ENCODE assay signal across 29 mouse cellular contexts in genomic region chr1:34978156-34978555, GRCm38 (mm10).
"Had no signal": no experiment of that assay in that cellular context is flagged by ENCODE, and none has a peak within 500 bp of the region (broad histone marks: within the 10 kb centered on the region; RNA-seq: fewer than 3 reads in every experiment).

No protein-coding gene starts in this region.

- H3K27me3 ChIP-seq: heart, embryonic 12.5 days; heart, embryonic 13.5 days; heart, embryonic 15.5 days; hindbrain, embryonic 12.5 days; hindbrain, embryonic 13.5 days; hindbrain, embryonic 15.5 days; intestine, embryonic 15.5 days; kidney, embryonic 15.5 days had no signal

- H3K9me3 ChIP-seq: heart, embryonic 15.5 days; hindbrain, embryonic 15.5 days; intestine, embryonic 15.5 days; kidney, embryonic 15.5 days had no signal

- DNase-seq: heart, postnatal 10 days; heart, postnatal 14 days; heart, postnatal 36 days; kidney, adult 11 months; kidney, adult 18-20 months; kidney, adult 2 months; kidney, adult 8-10 months; kidney, adult 9 months; kidney, postnatal 10 days; kidney, postnatal 14 days; kidney, postnatal 25 days; kidney, postnatal 36 days; kidney, postnatal 4 days; layer of hippocampus, adult 9-11 months; layer of hippocampus, postnatal 36 days had no signal

- H3K27ac ChIP-seq: heart, embryonic 13.5 days; heart, embryonic 15.5 days; hindbrain, embryonic 10.5 days; hindbrain, embryonic 12.5 days; hindbrain, embryonic 13.5 days; hindbrain, embryonic 14.5 days; hindbrain, embryonic 15.5 days; hindbrain, postnatal 0 days; intestine, embryonic 15.5 days; kidney, embryonic 15.5 days; kidney, postnatal 0 days; layer of hippocampus, adult 2 months; left cerebral cortex, adult 2 months had no signal

- H3K4me1 ChIP-seq: heart, embryonic 12.5 days; heart, embryonic 13.5 days; heart, embryonic 15.5 days; hindbrain, embryonic 10.5 days; hindbrain, embryonic 12.5 days; hindbrain, embryonic 13.5 days; hindbrain, embryonic 15.5 days; intestine, embryonic 15.5 days; kidney, embryonic 15.5 days had no signal

- H3K4me3 ChIP-seq: heart, embryonic 12.5 days; heart, embryonic 13.5 days; heart, embryonic 15.5 days; hindbrain, embryonic 10.5 days; hindbrain, embryonic 12.5 days; hindbrain, embryonic 13.5 days; hindbrain, embryonic 15.5 days; intestine, embryonic 15.5 days; kidney, embryonic 15.5 days; layer of hippocampus, adult 2 months; left cerebral cortex, adult 2 months had no signal

- H3K36me3 ChIP-seq: heart, embryonic 12.5 days; heart, embryonic 13.5 days; heart, embryonic 15.5 days; hindbrain, embryonic 10.5 days; hindbrain, embryonic 12.5 days; hindbrain, embryonic 13.5 days; hindbrain, embryonic 15.5 days; intestine, embryonic 15.5 days; kidney, embryonic 15.5 days had no signal

- H3K9ac ChIP-seq: heart, embryonic 12.5 days; heart, embryonic 13.5 days; heart, embryonic 15.5 days; hindbrain, embryonic 12.5 days; hindbrain, embryonic 13.5 days; hindbrain, embryonic 14.5 days; hindbrain, embryonic 15.5 days; intestine, embryonic 15.5 days; kidney, embryonic 15.5 days had no signal
